9 mouse cellular contexts compared by ENCODE assay signal in genomic region chr15:9061150-9061882, GRCm38 (mm10). TPM values are rescaled to one million over a fixed set of nuclear protein-coding genes. Genes with fewer than 3 reads are reported as not detected.
A peak's percentile ranks its signal among the peaks of the same experiment; 100 is the strongest.
DNase-seq lines count a peak whose midpoint lies in the region; ATAC-seq lines count a peak whose summit lies in the region.
"Had no signal": no experiment of that assay in that cellular context is flagged by ENCODE, and none has a peak within 500 bp of the region (broad histone marks: within the 10 kb centered on the region; RNA-seq: fewer than 3 reads in every experiment).

No protein-coding gene starts in this region.

- no peaks in the 10 kb centered on the region for H3K9me3 ChIP-seq in neural tube, embryonic 15.5 days (replicated peaks)

- no peak overlapping the region for H3K4me3 ChIP-seq in neural tube, embryonic 15.5 days (replicated peaks)

- peak; percentile 26 for DNase-seq in cerebellum, adult 11-12 months
- DNase-seq in cerebellum, adult 11 months, result no peak
- peak; percentile 47 for DNase-seq in right cerebral cortex, adult 18-20 months
- no peak for DNase-seq in right cerebral cortex, postnatal 25 days
- peak; percentile 78 for DNase-seq in layer of hippocampus, adult 9-11 months
- no peak for DNase-seq in kidney, adult 9 months
- DNase-seq: thymus, postnatal 14 days had no signal

- ATAC-seq in neural tube, embryonic 15.5 days (ENCODE audit: low FRiP score), result peak; percentile 50; the same call in 1 of the 2 replicates
- no peak for ATAC-seq in CD4-positive, CD25-positive, alpha-beta regulatory T cell, adult 4 months

- H3K36me3 ChIP-seq in neural tube, embryonic 15.5 days, result no peaks in the 10 kb centered on the region

- no peak overlapping the region for H3K27ac ChIP-seq in neural tube, embryonic 15.5 days (replicated peaks)

- no peaks in the 10 kb centered on the region for H3K27me3 ChIP-seq in neural tube, embryonic 15.5 days (replicated peaks)

- H3K9ac ChIP-seq in neural tube, embryonic 15.5 days (replicated peaks), result no peak overlapping the region

- 51% methylated on average over 7 of the region's 7 CpGs for WGBS in neural tube, embryonic 15.5 days

- H3K4me1 ChIP-seq in neural tube, embryonic 15.5 days, result no peaks in the 10 kb centered on the region

- H3K4me2 ChIP-seq in neural tube, embryonic 15.5 days, result no peak overlapping the region

RNA-seq across cellular contexts. Expression of gene Nadk2, which starts 9.7 kb away (rescaled TPM):
- polyA plus RNA-seq in neural tube, embryonic 15.5 days (2015; fragmentation: Nextera tagmentation; extraction: Ambion mirVana), result 26.9 and 29.6 TPM in 2 replicates
- 1 to 10 TPM; 3.7 to 6.0 TPM for polyA plus RNA-seq in CD4-positive, CD25-positive, alpha-beta regulatory T cell, adult 4 months (2017; shearing (Covaris generic))

Comparison
In these comparisons a context has a peak if more than half of its experiments do, and no peak if none do; other contexts are left out.
1. DNase-seq: peak in cerebellum, adult 11-12 months (single experiment), right cerebral cortex, adult 18-20 months (single experiment) and layer of hippocampus, adult 9-11 months (single experiment); none in cerebellum, adult 11 months (single experiment), right cerebral cortex, postnatal 25 days (single experiment) and kidney, adult 9 months (single experiment).